Mouse (Mus musculus) hematopoietic stem cell, adult 5-6 weeks (primary cell): ENCODE results near the gene Mgat4d. TPM values are rescaled to one million over a fixed set of nuclear protein-coding genes. Genes with fewer than 3 reads are reported as not detected.
"Not testable (repeated sequence)": the region's sequence is repeated elsewhere in the genome, so short reads cannot be mapped to it uniquely, and the experiment has no call there.

ENCODE experiments used
- ATAC-seq, 2 experiments: fragments of 125-278 bp in 1 of 2; replicated peaks in 1 of 2; 2 replicates each; pipeline ENCODE4 v1.8.0; 2016 to 2017; ENCODE audit warnings: inconsistent platforms in 2 of 2, mild to moderate bottlenecking in 2 of 2, moderate number of reproducible peaks in 2 of 2, low read depth in 1 of 2, moderate TSS enrichment in 1 of 2; ENCODE audit not compliant: low FRiP score in 2 of 2, poor library complexity in 2 of 2, severe bottlenecking in 2 of 2, insufficient read depth in 1 of 2, low TSS enrichment in 1 of 2
- total RNA-seq: library from RNA; stranded (forward); fragments of 172-1452, 232-1000 nt; gene quantifications from 2 replicates; pipeline ENCODE4 v1.2.3, GENCODE M21; 2017

The Mgat4d gene
- total RNA-seq, 1 experiment from 2014 or later = not detected

GRCm38 (mm10) chr8:83426104-83426759 is 78.0 kb downstream of the Mgat4d start:
- ATAC-seq = no peak

GRCm38 (mm10) chr8:83426949-83427348 is 78.7 kb downstream of the Mgat4d start:
- no peak for ATAC-seq

GRCm38 (mm10) chr8:83428621-83429020 is 80.3 kb downstream of the Mgat4d start:
- ATAC-seq = not testable (repeated sequence)

GRCm38 (mm10) chr8:83429071-83429524 is 80.8 kb downstream of the Mgat4d start:
- ATAC-seq = peak; percentile 82

Other genes with a start within 250 kb of the Mgat4d start
- gene Tbc1d9, start 183.1 kb upstream of the Mgat4d start, total RNA-seq = 7.6 and 16.9 TPM in 2 replicates
- gene Gm10645, start 182.3 kb upstream of the Mgat4d start, total RNA-seq = 0.56 and 2.2 TPM in 2 replicates
- gene Ucp1, start 58.1 kb upstream of the Mgat4d start, total RNA-seq = not detected in 2 replicates
- gene Elmod2, start 16.0 kb upstream of the Mgat4d start, total RNA-seq = 17.9 and 25.4 TPM in 2 replicates
- 0.25 TPM in 1 of 2 replicates, not detected in the other for gene Clgn, start 41.4 kb downstream of the Mgat4d start, total RNA-seq
- gene Scoc, start 109.9 kb downstream of the Mgat4d start, total RNA-seq = 65.2 and 86.4 TPM in 2 replicates
- not detected in 2 replicates for gene Olfr370, start 187.3 kb downstream of the Mgat4d start, total RNA-seq
- 103 and 142 TPM in 2 replicates for gene Ndufb7, start 218.2 kb downstream of the Mgat4d start, total RNA-seq